Mouse (Mus musculus) limb, embryonic 12.5 days (tissue): ENCODE data around the gene Cetn3. TPM values are rescaled to one million over a fixed set of nuclear protein-coding genes. Genes with fewer than 3 reads are reported as not detected.

Experiments
- ATAC-seq: fragments of 200-750 bp; cut with Nextera tagmentation; 2 replicates; pipeline ENCODE4 v1.8.0; 2017; ENCODE audit warnings: low read depth, moderate TSS enrichment; ENCODE audit not compliant: insufficient number of reproducible peaks, insufficient read depth, low FRiP score, low TSS enrichment
- H3K27ac ChIP-seq: fragments of 300-500 bp; sonication (generic); 2 replicates; pipeline ENCODE4 v1.5.1; 2016; ENCODE audit warnings: mild to moderate bottlenecking, moderate library complexity
- H3K27me3 ChIP-seq: fragments of 300-500 bp; sonication (generic); 2 replicates; pipeline ENCODE4 v1.6.1; 2016; ENCODE audit warnings: mild to moderate bottlenecking, moderate library complexity
- H3K36me3 ChIP-seq: fragments of 300-500 bp; sonication (generic); 2 replicates; pipeline ENCODE4 v1.6.1; 2016; ENCODE audit warnings: mild to moderate bottlenecking, moderate library complexity
- H3K4me1 ChIP-seq: fragments of 300-500 bp; sonication (generic); replicated peaks from 2 replicates; pipeline ENCODE4 v1.6.1; 2016
- H3K4me2 ChIP-seq: fragments of 300-500 bp; sonication (generic); 2 replicates; pipeline ENCODE4 v1.6.1; 2016; ENCODE audit warnings: mild to moderate bottlenecking, moderate library complexity
- H3K4me3 ChIP-seq: fragments of 300-500 bp; sonication (generic); replicated peaks from 2 replicates; pipeline ENCODE4 v1.5.1; 2016; ENCODE audit warnings: mild to moderate bottlenecking
- H3K9ac ChIP-seq: fragments of 300-500 bp; sonication (generic); replicated peaks from 2 replicates; pipeline ENCODE4 v1.6.1; 2016; ENCODE audit warnings: mild to moderate bottlenecking, moderate library complexity
- H3K9me3 ChIP-seq: fragments of 300-500 bp; sonication (generic); 2 replicates; pipeline ENCODE4 v1.6.1; 2016; ENCODE audit warnings: mild to moderate bottlenecking, moderate library complexity
- WGBS: fragments of 180-500 bp; shearing (Covaris S2); methylation state at CpG from one replicate; pipeline ENCODE4 v1.1.7; 2016; 5-methylcytosine and 5-hydroxymethylcytosine counted together
- polyA plus RNA-seq: library from polyadenylated mRNA; unstranded; fragments of >200 nt; fragmentation: Nextera tagmentation; extraction: Ambion mirVana; gene quantifications from 2 replicates; pipeline ENCODE4 v1.2.1, GENCODE M21; 2016

The Cetn3 gene
- polyA plus RNA-seq, 1 experiment from 2014 or later: 225 TPM

GRCm38 (mm10) chr13:81824576-81825330 lies 41.9 kb downstream of the Cetn3 start:
- H3K9me3 ChIP-seq: no peaks in the 10 kb centered on the region
- no peak overlapping the region for H3K27ac ChIP-seq
- H3K36me3 ChIP-seq: no peaks in the 10 kb centered on the region
- no peaks in the 10 kb centered on the region for H3K27me3 ChIP-seq
- WGBS: 64% methylated on average over 11 of the region's 11 CpGs
- H3K9ac ChIP-seq: no peak overlapping the region
- H3K4me1 ChIP-seq: no peaks in the 10 kb centered on the region
- no peak overlapping the region for H3K4me2 ChIP-seq
- no peak for ATAC-seq
- H3K4me3 ChIP-seq: no peak overlapping the region

GRCm38 (mm10) chr13:81828486-81828885 lies 45.6 kb downstream of the Cetn3 start:
- H3K27me3 ChIP-seq: no peaks in the 10 kb centered on the region
- no peak overlapping the region for H3K4me3 ChIP-seq
- H3K27ac ChIP-seq: no peak overlapping the region
- no peaks in the 10 kb centered on the region for H3K4me1 ChIP-seq
- no peaks in the 10 kb centered on the region for H3K9me3 ChIP-seq
- 81% methylated on average over 6 of the region's 6 CpGs for WGBS
- ATAC-seq: no peak
- no peak overlapping the region for H3K9ac ChIP-seq
- H3K4me2 ChIP-seq: no peak overlapping the region
- H3K36me3 ChIP-seq: no peaks in the 10 kb centered on the region

GRCm38 (mm10) chr13:81831838-81832237 lies 49.0 kb downstream of the Cetn3 start:
- Histone ChIP-seq H3K4me2 (no peak overlapping the region), H3K27ac (no peak overlapping the region), H3K9ac (no peak overlapping the region), H3K4me1 (no peaks in the 10 kb centered on the region; the same call in 1 of the 2 replicates), H3K36me3 (no peaks in the 10 kb centered on the region), H3K9me3 (no peaks in the 10 kb centered on the region), H3K27me3 (no peaks in the 10 kb centered on the region), H3K4me3 (no peak overlapping the region)
- ATAC-seq: no peak
- WGBS: 91% methylated on average over 7 of the region's 7 CpGs

- H3K9ac ChIP-seq: no peak overlapping the region
- no peak for ATAC-seq
- no peaks in the 10 kb centered on the region for H3K9me3 ChIP-seq
- no peak overlapping the region for H3K27ac ChIP-seq
- WGBS: 66% methylated on average over 9 of the region's 9 CpGs
- no peaks in the 10 kb centered on the region for H3K36me3 ChIP-seq
- H3K4me3 ChIP-seq: no peak overlapping the region
- H3K4me1 ChIP-seq: no peaks in the 10 kb centered on the region; the same call in 1 of the 2 replicates
- no peak overlapping the region for H3K4me2 ChIP-seq
- no peaks in the 10 kb centered on the region for H3K27me3 ChIP-seq
These were observed 53.7 kb downstream of the Cetn3 start for GRCm38 (mm10) chr13:81836386-81837177.

- H3K4me3 ChIP-seq: no peak overlapping the region
- no peaks in the 10 kb centered on the region; the same call in 1 of the 2 replicates for H3K4me1 ChIP-seq
- 91% methylated on average over 5 of the region's 5 CpGs for WGBS
- no peaks in the 10 kb centered on the region for H3K27me3 ChIP-seq
- no peak overlapping the region for H3K9ac ChIP-seq
- no peaks in the 10 kb centered on the region for H3K9me3 ChIP-seq
- no peak overlapping the region for H3K4me2 ChIP-seq
- no peak overlapping the region for H3K27ac ChIP-seq
- ATAC-seq: no peak
- no peaks in the 10 kb centered on the region for H3K36me3 ChIP-seq
These were observed 55.1 kb downstream of the Cetn3 start for GRCm38 (mm10) chr13:81838016-81838415.

- Histone ChIP-seq H3K27me3 (no peaks in the 10 kb centered on the region), H3K4me2 (no peak overlapping the region), H3K4me1 (no peaks in the 10 kb centered on the region; the same call in 1 of the 2 replicates), H3K4me3 (no peak overlapping the region), H3K9ac (no peak overlapping the region), H3K27ac (no peak overlapping the region), H3K9me3 (no peaks in the 10 kb centered on the region), H3K36me3 (no peaks in the 10 kb centered on the region)
- ATAC-seq: no peak
These were observed 56.1 kb downstream of the Cetn3 start for GRCm38 (mm10) chr13:81838948-81839347.

GRCm38 (mm10) chr13:81840246-81840645 lies 57.4 kb downstream of the Cetn3 start:
- Histone ChIP-seq H3K27me3 (no peaks in the 10 kb centered on the region), H3K4me1 (no peaks in the 10 kb centered on the region; the same call in 1 of the 2 replicates), H3K9me3 (no peaks in the 10 kb centered on the region), H3K4me2 (no peak overlapping the region), H3K4me3 (no peak overlapping the region), H3K9ac (no peak overlapping the region), H3K36me3 (no peaks in the 10 kb centered on the region), H3K27ac (no peak overlapping the region)
- ATAC-seq: no peak
- 76% methylated on average over 5 of the region's 5 CpGs for WGBS

- no peaks in the 10 kb centered on the region; the same call in 1 of the 2 replicates for H3K4me1 ChIP-seq
- WGBS: 67% methylated on average over 5 of the region's 5 CpGs
These were observed 57.8 kb downstream of the Cetn3 start for GRCm38 (mm10) chr13:81840646-81841045.

GRCm38 (mm10) chr13:81842278-81842677 lies 59.4 kb downstream of the Cetn3 start:
- Histone ChIP-seq H3K9ac (no peak overlapping the region), H3K4me2 (no peak overlapping the region), H3K36me3 (no peaks in the 10 kb centered on the region), H3K4me3 (no peak overlapping the region), H3K27ac (no peak overlapping the region), H3K4me1 (no peaks in the 10 kb centered on the region), H3K9me3 (no peaks in the 10 kb centered on the region), H3K27me3 (no peaks in the 10 kb centered on the region)
- WGBS: 77% methylated on average over 6 of the region's 6 CpGs
- no peak for ATAC-seq

More at GRCm38 (mm10) chr13:81840646-81841045, 57.8 kb downstream of the Cetn3 start:
- no peak overlapping the region for H3K27ac ChIP-seq
- no peaks in the 10 kb centered on the region for H3K27me3 ChIP-seq
- ATAC-seq: no peak
- H3K4me2 ChIP-seq: no peak overlapping the region
- H3K36me3 ChIP-seq: no peaks in the 10 kb centered on the region
- H3K9ac ChIP-seq: no peak overlapping the region
- H3K4me3 ChIP-seq: no peak overlapping the region
- H3K9me3 ChIP-seq: no peaks in the 10 kb centered on the region
